Mouse (Mus musculus): ENCODE measurements at regions not wholly inside any gene's neighbourhood (a gene's known extent, or its start where the extent isn't known, plus 50 kb on each side); places are given as distances from the start of the nearest gene placed in this dataset.

DNA sequence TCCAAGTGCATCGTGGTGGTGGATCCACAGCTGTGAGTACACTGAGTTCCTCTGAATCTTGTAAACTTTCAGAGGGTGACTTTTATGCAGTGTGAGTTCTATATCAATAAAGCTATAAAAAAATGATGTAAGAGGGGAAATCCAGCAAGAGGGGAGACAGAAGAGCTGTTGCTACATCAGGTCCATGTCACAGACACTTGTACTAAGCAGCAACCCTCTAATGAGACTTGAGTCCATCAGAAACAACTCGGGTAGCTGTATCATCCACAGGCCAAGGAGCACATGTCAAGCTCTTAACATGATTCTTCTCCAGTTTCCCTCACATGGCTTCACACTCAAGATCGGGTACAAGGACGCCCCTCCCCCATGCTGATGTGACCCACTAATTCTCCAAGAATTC lies 56.1 kb downstream of the Cxcl13 start:
- ChIA-PET CTCF (interaction anchor here (1.0 to 1.1 kb wide), 2 partner anchors 22 to 28 kb away, joined by 3 to 5 read pairs; no protein-coding TSS in a partner anchor), POLR2A (no interaction called here)
- peaks cover 4% of the 10 kb centered on the region for H3K27me3 ChIP-seq
- DNase-seq (ENCODE audit: low read depth, low spot score), result no peak
- no peak for TF ChIP-seq CTCF (IDR thresholded peaks at IDR 0.05)
- ATAC-seq, result no peak
- in situ Hi-C loops (cut with MboI; ENCODE audit: low pct_unique_long_range_greater_than_20kb), result no loop called here

Data from Patski (cell line).